Mouse (Mus musculus) left cerebral cortex, adult 9 months (tissue): ENCODE data around the gene Sem1.
"Not testable (repeated sequence)": the region's sequence is repeated elsewhere in the genome, so short reads cannot be mapped to it uniquely, and the experiment has no call there.

ENCODE experiments used
- DNase-seq, 2 experiments: peaks; one replicate each; pipeline ENCODE4 v3.0.0; 2022; ENCODE audit warnings: low spot score in 2 of 2

Gene Sem1

GRCm38 (mm10) chr6:6578304-6579149, at the start of gene Sem1:
Gene Sem1, minus strand, starts transcription at chr6:6578663.
- DNase-seq = peak; percentile 52 to 90

- no peak for DNase-seq
Measured at GRCm38 (mm10) chr6:6622846-6623749, 44.6 kb upstream of the Sem1 start.

GRCm38 (mm10) chr6:6603561-6604544, 25.4 kb upstream of the Sem1 start:
- DNase-seq = no peak

GRCm38 (mm10) chr6:6586313-6586712, 7.8 kb upstream of the Sem1 start:
- no peak for DNase-seq

GRCm38 (mm10) chr6:6581849-6582248, 3.4 kb upstream of the Sem1 start:
- DNase-seq = no peak

GRCm38 (mm10) chr6:6577741-6578284, 650 bp downstream of the Sem1 start:
- no peak for DNase-seq

GRCm38 (mm10) chr6:6577291-6577690, 1.2 kb downstream of the Sem1 start:
- DNase-seq = no peak

GRCm38 (mm10) chr6:6575796-6576195, 2.7 kb downstream of the Sem1 start:
- no peak for DNase-seq

- no peak for DNase-seq
Measured at GRCm38 (mm10) chr6:6568436-6568835, 10.0 kb downstream of the Sem1 start.

GRCm38 (mm10) chr6:6563691-6564090, 14.8 kb downstream of the Sem1 start:
- no peak for DNase-seq

GRCm38 (mm10) chr6:6562716-6563115, 15.7 kb downstream of the Sem1 start:
- DNase-seq = no peak

GRCm38 (mm10) chr6:6557647-6558046, 20.8 kb downstream of the Sem1 start:
- no peak for DNase-seq

GRCm38 (mm10) chr6:6552006-6552405, 26.5 kb downstream of the Sem1 start:
- DNase-seq = no peak

- DNase-seq = no peak
Measured at GRCm38 (mm10) chr6:6547997-6548396, 30.5 kb downstream of the Sem1 start.

- DNase-seq = peak in 1 of 2 experiments; percentile 34
Measured at GRCm38 (mm10) chr6:6544255-6544645, 34.2 kb downstream of the Sem1 start.

- no peak for DNase-seq
Measured at GRCm38 (mm10) chr6:6543606-6544254, 34.7 kb downstream of the Sem1 start.

- DNase-seq = no peak
Measured at GRCm38 (mm10) chr6:6542133-6542532, 36.3 kb downstream of the Sem1 start.

- DNase-seq = no peak
Measured at GRCm38 (mm10) chr6:6536781-6537466, 41.5 kb downstream of the Sem1 start.

GRCm38 (mm10) chr6:6536359-6536758, 42.1 kb downstream of the Sem1 start:
- DNase-seq = not testable (repeated sequence)
